Mouse (Mus musculus): ENCODE measurements around the gene Gm20388.
"Not testable (repeated sequence)": the region's sequence is repeated elsewhere in the genome, so short reads cannot be mapped to it uniquely, and the experiment has no call there.

Gene Gm20388

GRCm38 (mm10) chr8:123793900-123794299 lies 3883.3 kb downstream of the Gm20388 start:
- no peak for DNase-seq (ENCODE audit: extremely low spot score)

- DNase-seq (ENCODE audit: extremely low spot score): no peak
Observed at GRCm38 (mm10) chr8:123794766-123795165, 3884.1 kb downstream of the Gm20388 start.

- no peak for DNase-seq (ENCODE audit: extremely low spot score)
Observed at GRCm38 (mm10) chr8:123796758-123797157, 3886.1 kb downstream of the Gm20388 start.

GRCm38 (mm10) chr8:123797928-123798327 lies 3887.3 kb downstream of the Gm20388 start:
- DNase-seq (ENCODE audit: extremely low spot score): no peak

GRCm38 (mm10) chr8:123799434-123799833 lies 3888.8 kb downstream of the Gm20388 start:
- DNase-seq (ENCODE audit: extremely low spot score): no peak

- peak; percentile 48 for DNase-seq (ENCODE audit: extremely low spot score)
Observed at GRCm38 (mm10) chr8:123799885-123800284, 3889.2 kb downstream of the Gm20388 start.

- DNase-seq (ENCODE audit: extremely low spot score): no peak
Observed at GRCm38 (mm10) chr8:123800867-123801266, 3890.2 kb downstream of the Gm20388 start.

GRCm38 (mm10) chr8:123801538-123801937 lies 3890.9 kb downstream of the Gm20388 start:
- DNase-seq (ENCODE audit: extremely low spot score): no peak

- no peak for DNase-seq (ENCODE audit: extremely low spot score)
Observed at GRCm38 (mm10) chr8:123803639-123804038, 3893.0 kb downstream of the Gm20388 start.

- DNase-seq (ENCODE audit: extremely low spot score): no peak
Observed at GRCm38 (mm10) chr8:123804586-123804985, 3893.9 kb downstream of the Gm20388 start.

- no peak for DNase-seq (ENCODE audit: extremely low spot score)
Observed at GRCm38 (mm10) chr8:123805209-123805717, 3894.6 kb downstream of the Gm20388 start.

- DNase-seq (ENCODE audit: extremely low spot score): peak; percentile 93
Observed at GRCm38 (mm10) chr8:123805718-123806373, 3895.2 kb downstream of the Gm20388 start, which contains the start of gene Rab4a. Rab4a (plus strand) TSS chr8:123805985.

GRCm38 (mm10) chr8:123806374-123806935 lies 3895.8 kb downstream of the Gm20388 start:
- no peak for DNase-seq (ENCODE audit: extremely low spot score)

GRCm38 (mm10) chr8:123807024-123807431 lies 3896.4 kb downstream of the Gm20388 start:
- DNase-seq (ENCODE audit: extremely low spot score): peak; percentile 35

- no peak for DNase-seq (ENCODE audit: extremely low spot score)
Observed at GRCm38 (mm10) chr8:123807852-123808573, 3897.4 kb downstream of the Gm20388 start.

GRCm38 (mm10) chr8:123808671-123809070 lies 3898.0 kb downstream of the Gm20388 start:
- no peak for DNase-seq (ENCODE audit: extremely low spot score)

- DNase-seq (ENCODE audit: extremely low spot score): not testable (repeated sequence)
Observed at GRCm38 (mm10) chr8:123809342-123809741, 3898.7 kb downstream of the Gm20388 start.

- DNase-seq (ENCODE audit: extremely low spot score): no peak
Observed at GRCm38 (mm10) chr8:123812227-123812626, 3901.6 kb downstream of the Gm20388 start.

GRCm38 (mm10) chr8:123813173-123813891 lies 3902.7 kb downstream of the Gm20388 start:
- DNase-seq (ENCODE audit: extremely low spot score): no peak

- no peak for DNase-seq (ENCODE audit: extremely low spot score)
Observed at GRCm38 (mm10) chr8:123813892-123814266, 3903.2 kb downstream of the Gm20388 start.

- DNase-seq (ENCODE audit: extremely low spot score): no peak
Observed at GRCm38 (mm10) chr8:123815325-123815724, 3904.7 kb downstream of the Gm20388 start.

- no peak for DNase-seq (ENCODE audit: extremely low spot score)
Observed at GRCm38 (mm10) chr8:123816939-123817338, 3906.3 kb downstream of the Gm20388 start.

Measured in embryo, embryonic 9.5 days (tissue).